Mouse (Mus musculus) lung, adult 2 months (tissue): ENCODE measurements at regions not wholly inside any gene's neighbourhood (a gene's known extent, or its start where the extent isn't known, plus 50 kb on each side); places are given as distances from the start of the nearest gene placed in this dataset.
"Not testable (repeated sequence)": the region's sequence is repeated elsewhere in the genome, so short reads cannot be mapped to it uniquely, and the experiment has no call there.

ENCODE experiments used
- DNase-seq: peaks from one replicate; pipeline ENCODE4 v3.0.0; 2022
- H3K4me1 ChIP-seq: fragments of 200-500 bp; 2 replicates; pipeline ENCODE4 v1.6.1; 2011; ENCODE audit warnings: low read length; ENCODE audit not compliant: control insufficient read depth, insufficient read depth
- H3K4me3 ChIP-seq: fragments of 200-500 bp; replicated peaks from 2 replicates; pipeline ENCODE3; 2011; ENCODE audit warnings: low read depth, mild to moderate bottlenecking, control low read depth, low read length; ENCODE audit errors: extremely low read depth
- CTCF ChIP-seq: fragments of 200-500 bp; IDR thresholded peaks from 2 replicates; pipeline ENCODE4 v1.5.1; 2011; ENCODE audit warnings: mild to moderate bottlenecking, low read length, control low read depth; ENCODE audit not compliant: insufficient read depth
- POLR2A ChIP-seq: fragments of 200-500 bp; IDR thresholded peaks from 2 replicates; pipeline ENCODE4 v1.6.1; 2011; ENCODE audit warnings: low read depth, mild to moderate bottlenecking, control low read depth, low read length, borderline replicate concordance; ENCODE audit errors: extremely low read depth
- WGBS: fragments of 180-500 bp; shearing (Covaris S2); methylation state at CpG from one replicate; pipeline ENCODE4 v1.1.7; 2018; 5-methylcytosine and 5-hydroxymethylcytosine counted together

GRCm38 (mm10) chr13:70037985-70038667 lies 235.9 kb downstream of the Med10 start:
- TF ChIP-seq CTCF, result no peak
- TF ChIP-seq POLR2A, result no peak
- Histone ChIP-seq H3K4me1 (no peaks in the 10 kb centered on the region), H3K4me3 (no peak overlapping the region)
- WGBS, result 45% methylated on average over 11 of the region's 11 CpGs
- DNase-seq, result no peak

- Histone ChIP-seq H3K4me3 (no peak overlapping the region), H3K4me1 (no peaks in the 10 kb centered on the region)
- 69% methylated on average over 9 of the region's 9 CpGs for WGBS
- no peak for TF ChIP-seq POLR2A
- no peak for TF ChIP-seq CTCF
- no peak for DNase-seq
These were observed 255.7 kb downstream of the Med10 start for GRCm38 (mm10) chr13:70057920-70058319.

DNA sequence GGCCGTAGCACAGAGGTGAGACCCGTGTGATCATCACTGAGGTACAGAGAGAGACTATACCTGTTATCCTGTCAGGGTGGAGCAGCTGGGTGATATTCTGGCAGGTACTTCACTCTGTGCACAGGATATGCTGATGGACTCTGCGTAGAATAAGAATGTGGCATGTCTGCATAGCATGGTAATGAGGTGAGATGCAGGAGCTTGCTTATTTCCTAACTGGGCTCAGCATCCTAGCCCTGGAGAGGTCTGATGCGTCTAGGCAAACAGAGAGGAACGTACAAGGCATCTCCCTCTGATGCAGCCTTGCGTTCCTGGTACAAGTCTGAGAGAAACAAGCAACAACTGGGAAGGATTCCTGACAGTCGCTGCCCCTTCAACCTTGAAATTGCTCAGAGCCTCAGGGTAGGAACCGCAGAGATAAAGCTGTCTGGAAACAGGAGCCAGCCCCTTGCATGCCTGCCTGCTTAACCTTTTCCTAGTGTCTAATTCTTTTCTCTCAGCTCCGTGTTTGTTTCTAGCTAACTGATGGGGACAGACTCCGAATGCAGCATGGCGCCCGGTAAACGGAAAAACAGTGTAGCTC lies 259.3 kb downstream of the Med10 start:
- 72% methylated on average over 13 of the region's 13 CpGs for WGBS
- Histone ChIP-seq H3K4me3 (no peak overlapping the region), H3K4me1 (no peaks in the 10 kb centered on the region)
- DNase-seq, result no peak
- TF ChIP-seq POLR2A (no peak), CTCF (no peak)

- no peak for TF ChIP-seq POLR2A
- TF ChIP-seq CTCF, result no peak
- Histone ChIP-seq H3K4me1 (no peaks in the 10 kb centered on the region), H3K4me3 (no peak overlapping the region)
- 67% methylated on average over 6 of the region's 6 CpGs for WGBS
- DNase-seq, result no peak
These were observed 271.5 kb downstream of the Med10 start for GRCm38 (mm10) chr13:70073655-70074054.

GRCm38 (mm10) chr13:70075353-70075752 lies 273.2 kb downstream of the Med10 start:
- TF ChIP-seq CTCF, result no peak
- TF ChIP-seq POLR2A, result no peak
- 82% methylated on average over 4 of the region's 4 CpGs for WGBS
- no peak for DNase-seq
- Histone ChIP-seq H3K4me3 (no peak overlapping the region), H3K4me1 (no peaks in the 10 kb centered on the region)

- H3K4me3 ChIP-seq, result no peak overlapping the region
- TF ChIP-seq POLR2A (no peak), CTCF (no peak)
- H3K4me1 ChIP-seq, result no peaks in the 10 kb centered on the region
- WGBS, result 80% methylated on average over 4 of the region's 4 CpGs
- DNase-seq, result no peak
These were observed 278.9 kb downstream of the Med10 start for GRCm38 (mm10) chr13:70081108-70081507.

GRCm38 (mm10) chr13:70092886-70093285 lies 290.7 kb downstream of the Med10 start:
- TF ChIP-seq POLR2A (no peak), CTCF (no peak)
- 43% methylated on average over 4 of the region's 4 CpGs for WGBS
- Histone ChIP-seq H3K4me1 (no peaks in the 10 kb centered on the region), H3K4me3 (no peak overlapping the region)
- DNase-seq, result no peak

DNA sequence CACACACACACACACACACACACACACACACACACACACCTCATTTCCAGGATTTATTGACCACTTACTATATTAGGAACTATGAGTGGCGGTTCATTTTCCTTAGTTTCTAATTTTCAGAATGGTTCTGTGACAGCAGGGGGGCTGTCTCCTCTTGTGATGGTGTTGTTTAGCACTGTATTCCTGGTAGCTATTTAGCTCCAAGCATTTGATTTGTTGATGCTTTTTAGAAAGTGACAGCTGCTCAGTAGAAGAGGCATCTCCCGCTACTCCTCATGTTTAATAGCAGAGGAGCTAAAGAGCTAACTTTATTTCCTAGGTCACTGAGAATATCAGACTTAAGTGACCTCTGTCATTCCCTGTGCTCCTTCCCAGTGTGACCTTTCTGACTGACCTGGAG lies 291.8 kb downstream of the Med10 start:
- Histone ChIP-seq H3K4me1 (no peaks in the 10 kb centered on the region), H3K4me3 (no peak overlapping the region)
- no peak for TF ChIP-seq CTCF
- TF ChIP-seq POLR2A, result no peak
- DNase-seq, result no peak
- WGBS, result 60% methylated on average over 2 of the region's 2 CpGs

GRCm38 (mm10) chr13:70096430-70097301 lies 294.5 kb downstream of the Med10 start:
- no peak for TF ChIP-seq CTCF
- TF ChIP-seq POLR2A, result no peak
- Histone ChIP-seq H3K4me3 (no peak overlapping the region), H3K4me1 (no peaks in the 10 kb centered on the region)
- no peak for DNase-seq
- WGBS, result 63% methylated on average over 7 of the region's 7 CpGs

GRCm38 (mm10) chr13:70100091-70100490 lies 297.9 kb downstream of the Med10 start:
- H3K4me3 ChIP-seq, DNase-seq, H3K4me1 ChIP-seq: not testable (repeated sequence)
- WGBS, result 74% methylated on average over 1 of the region's 1 CpGs
